Mouse (Mus musculus) erythroblast, embryonic 14.5 days (primary cell): ENCODE data around the gene Fam205c.

Experiments
- GATA1 ChIP-seq: IDR thresholded peaks from 2 replicates; pipeline ENCODE4 v1.6.1; 2012; ENCODE audit warnings: low read length, inconsistent platforms, mixed read lengths
- TAL1 ChIP-seq: IDR thresholded peaks from 3 replicates; pipeline ENCODE4 v1.6.1; 2012; ENCODE audit warnings: low read length, inconsistent platforms, mixed read lengths

GRCm38 (mm10) chr4:42891176-42891575, 17.1 kb upstream of the Fam205c start:
- TF ChIP-seq GATA1 = no peak
- TF ChIP-seq TAL1 = no peak
